In genomic region chr10:45485226-45485760, GRCm38 (mm10) we compare ENCODE assay signal across 7 mouse cellular contexts. TPM values are rescaled to one million over a fixed set of nuclear protein-coding genes. Genes with fewer than 3 reads are reported as not detected.
DNase-seq lines count a peak whose midpoint lies in the region; ATAC-seq lines count a peak whose summit lies in the region.

No protein-coding gene starts in this region.

- H3K27ac ChIP-seq in embryonic facial prominence, embryonic 15.5 days (replicated peaks): no peak overlapping the region
- peak overlapping the region; percentile 96 for H3K27ac ChIP-seq in limb, embryonic 10.5 days

- no peak overlapping the region for H3K9ac ChIP-seq in embryonic facial prominence, embryonic 15.5 days

- H3K36me3 ChIP-seq in embryonic facial prominence, embryonic 15.5 days: no peaks in the 10 kb centered on the region
- no peaks in the 10 kb centered on the region for H3K36me3 ChIP-seq in limb, embryonic 10.5 days

- H3K4me3 ChIP-seq in embryonic facial prominence, embryonic 15.5 days (replicated peaks): peak overlapping the region; percentile 62
- peak overlapping the region; percentile 84 for H3K4me3 ChIP-seq in limb, embryonic 10.5 days

- ATAC-seq in embryonic facial prominence, embryonic 15.5 days (ENCODE audit: insufficient number of reproducible peaks, low FRiP score, low TSS enrichment, low read depth): no peak

- no peaks in the 10 kb centered on the region for H3K9me3 ChIP-seq in embryonic facial prominence, embryonic 15.5 days (replicated peaks)
- no peaks in the 10 kb centered on the region for H3K9me3 ChIP-seq in limb, embryonic 10.5 days (replicated peaks)

- 1% methylated on average over 32 of the region's 32 CpGs for WGBS in embryonic facial prominence, embryonic 15.5 days
- 1% methylated on average over 32 of the region's 32 CpGs for WGBS in limb, embryonic 10.5 days

- intact Hi-C loops in left cerebral cortex, postnatal 14 days (cut with DNase I): no loop called here

- peak overlapping the region; percentile 100 for H3K4me2 ChIP-seq in embryonic facial prominence, embryonic 15.5 days (replicated peaks)

- peaks cover 33% of the 10 kb centered on the region for H3K27me3 ChIP-seq in embryonic facial prominence, embryonic 15.5 days
- H3K27me3 ChIP-seq in limb, embryonic 10.5 days (ENCODE audit: low read depth, poor library complexity, severe bottlenecking): peaks cover 6% of the 10 kb centered on the region

- peaks cover 13% of the 10 kb centered on the region for H3K4me1 ChIP-seq in embryonic facial prominence, embryonic 15.5 days
- H3K4me1 ChIP-seq in limb, embryonic 10.5 days: peaks cover 17% of the 10 kb centered on the region

- peak; percentile 9 to 24 for DNase-seq in left cerebral cortex, postnatal 14 days (ENCODE audit: low spot score in 2 of 2)
- no peak for DNase-seq in left cerebral cortex, adult 9 months (ENCODE audit: low spot score in 2 of 2)
- DNase-seq in limb, embryonic 10.5 days (ENCODE audit: low spot score): no peak
- peak; percentile 20 for DNase-seq in retina, postnatal 7 days (ENCODE audit: low read depth, low spot score)
- no peak for DNase-seq in cerebellum, adult 8-10 months
- no peak for DNase-seq in urinary bladder, adult 18-20 months (ENCODE audit: low spot score in 2 of 2)

RNA-seq across cellular contexts. Expression of gene Lin28b, which starts 0.9 kb away (rescaled TPM):
- 1 to 10 TPM; 3.1 to 3.3 TPM for total RNA-seq in left cerebral cortex, postnatal 14 days (2021)
- polyA plus RNA-seq in embryonic facial prominence, embryonic 15.5 days (2015; fragmentation: Nextera tagmentation; extraction: Ambion mirVana): 0.39 and 0.68 TPM in 2 replicates
- polyA plus RNA-seq in limb, embryonic 10.5 days (2016; fragmentation: Nextera tagmentation; extraction: Ambion mirVana): 44.7 and 59.5 TPM in 2 replicates

Comparison
In these comparisons a context has a peak if more than half of its experiments do, and no peak if none do; other contexts are left out.
1. DNase-seq: peak in left cerebral cortex, postnatal 14 days (2 of 2) and retina, postnatal 7 days (single experiment); none in left cerebral cortex, adult 9 months (0 of 2), limb, embryonic 10.5 days (single experiment), cerebellum, adult 8-10 months (single experiment) and urinary bladder, adult 18-20 months (0 of 2).
2. RNA of gene Lin28b, which starts 0.9 kb away (polyA plus RNA-seq): 44.7 to 59.5 TPM in limb, embryonic 10.5 days; 0.39 to 0.68 TPM in embryonic facial prominence, embryonic 15.5 days; every median in the first group is over 10 times any median in the second.